Mouse (Mus musculus) left cerebral cortex, postnatal 36 days (tissue): ENCODE measurements around the gene Hoxd12. TPM values are rescaled to one million over a fixed set of nuclear protein-coding genes. Genes with fewer than 3 reads are reported as not detected.
A peak's percentile ranks its signal among the peaks of the same experiment; 100 is the strongest.

ENCODE experiments used
- DNase-seq, 2 experiments: peaks; one replicate each; pipeline ENCODE4 v3.0.0; 2021 to 2022; ENCODE audit warnings: low spot score in 2 of 2, mixed read lengths in 1 of 2
- intact Hi-C: fragments of 180-260 bp; cut with DNase I; formaldehyde crosslinking; loops from one replicate; pipeline ENCODE4 v1.15.1; 2025
- total RNA-seq, 2 experiments: library from RNA; stranded (reverse); gene quantifications; 2 replicates each; pipeline ENCODE4 v1.2.3; 2021

Gene Hoxd12
- total RNA-seq, 2 experiments from 2014 or later = not detected

- DNase-seq = no peak
- intact Hi-C loops = loop anchor here (5.0 to 10.0 kb wide), 3 partner anchors 633 to 1108 kb away; partner anchors contain the start of gene Chn1
Measured at GRCm38 (mm10) chr2:74660421-74661375, 14.1 kb upstream of the Hoxd12 start.

GRCm38 (mm10) chr2:74661685-74662084, 13.1 kb upstream of the Hoxd12 start:
- DNase-seq = no peak
- intact Hi-C loops = loop anchor here (1.0 to 10.0 kb wide), 6 partner anchors 360 to 1109 kb away; partner anchors contain the start of gene Chn1

GRCm38 (mm10) chr2:74663291-74663925, 11.4 kb upstream of the Hoxd12 start:
- DNase-seq = peak; percentile 42 to 52
- intact Hi-C loops = loop anchor here (2.0 to 10.0 kb wide), 5 partner anchors 597 to 1111 kb away; partner anchors contain the start of gene Chn1

- intact Hi-C loops = loop anchor here (10.0 kb wide), 1 partner anchor 892 kb away; the partner anchor contains the start of gene Chn1
- no peak for DNase-seq
Measured at GRCm38 (mm10) chr2:74666411-74666810, 8.4 kb upstream of the Hoxd12 start.

GRCm38 (mm10) chr2:74667191-74667841, 7.5 kb upstream of the Hoxd12 start:
- intact Hi-C loops = loop anchor here (10.0 kb wide), 1 partner anchor 893 kb away; the partner anchor contains the start of gene Chn1
- peak in 1 of 2 experiments; percentile 6 for DNase-seq

GRCm38 (mm10) chr2:74667842-74668357, 6.9 kb upstream of the Hoxd12 start, which contains the start of gene Hoxd13:
Gene Hoxd13, plus strand, starts transcription at chr2:74668310.
- intact Hi-C loops = loop anchor here (10.0 kb wide), 1 partner anchor 893 kb away; the partner anchor contains the start of gene Chn1
- DNase-seq = no peak

- intact Hi-C loops = loop anchor here (10.0 kb wide), 1 partner anchor 894 kb away; the partner anchor contains the start of gene Chn1
- DNase-seq = peak in 1 of 2 experiments; percentile 23
Measured at GRCm38 (mm10) chr2:74668370-74669229, 6.2 kb upstream of the Hoxd12 start.

GRCm38 (mm10) chr2:74669230-74669578, 5.6 kb upstream of the Hoxd12 start:
- intact Hi-C loops = loop anchor here (10.0 kb wide), 1 partner anchor 894 kb away; the partner anchor contains the start of gene Chn1
- peak in 1 of 2 experiments; percentile 4 for DNase-seq

- intact Hi-C loops = loop anchor here (10.0 kb wide), 1 partner anchor 895 kb away; the partner anchor contains the start of gene Chn1
Measured at GRCm38 (mm10) chr2:74669650-74670235, 5.1 kb upstream of the Hoxd12 start.

GRCm38 (mm10) chr2:74670632-74671188, 4.1 kb upstream of the Hoxd12 start:
- intact Hi-C loops = no loop called here
- peak in 1 of 2 experiments; percentile 2 for DNase-seq

More at GRCm38 (mm10) chr2:74669650-74670235, 5.1 kb upstream of the Hoxd12 start:
- DNase-seq = peak in 1 of 2 experiments; percentile 2

- DNase-seq = peak in 1 of 2 experiments; percentile 3
- intact Hi-C loops = no loop called here
Measured at GRCm38 (mm10) chr2:74671847-74672246, 3.0 kb upstream of the Hoxd12 start.

GRCm38 (mm10) chr2:74672481-74673362, 2.1 kb upstream of the Hoxd12 start:
- DNase-seq = peak in 1 of 2 experiments; percentile 18

GRCm38 (mm10) chr2:74673835-74674425, 883 bp upstream of the Hoxd12 start:
- intact Hi-C loops = no loop called here
- DNase-seq = peak in 1 of 2 experiments; percentile 3

More at GRCm38 (mm10) chr2:74672481-74673362, 2.1 kb upstream of the Hoxd12 start:
- intact Hi-C loops = no loop called here

GRCm38 (mm10) chr2:74675666-74676282, 961 bp downstream of the Hoxd12 start:
- intact Hi-C loops = no loop called here
- DNase-seq = peak in 1 of 2 experiments; percentile 2

- intact Hi-C loops = no loop called here
Measured at GRCm38 (mm10) chr2:74676376-74677052, 1.7 kb downstream of the Hoxd12 start.

More at GRCm38 (mm10) chr2:74676376-74677052, 1.7 kb downstream of the Hoxd12 start:
- peak in 1 of 2 experiments; percentile 3 for DNase-seq
